Comparison of ENCODE assay signal across 8 mouse cellular contexts in genomic region chr1:39086273-39086672, GRCm38 (mm10).
A peak's percentile ranks its signal among the peaks of the same experiment; 100 is the strongest.
DNase-seq lines count a peak whose midpoint lies in the region.

No protein-coding gene starts in this region.

- DNase-seq in adrenal gland, adult 2 months, result peak; percentile 35
- no peak for DNase-seq in adrenal gland, postnatal 4 days (ENCODE audit: low spot score in 2 of 2)
- peak; percentile 56 to 63 for DNase-seq in left cerebral cortex, adult 18-20 months (ENCODE audit: low spot score in 2 of 2)
- no peak for DNase-seq in left cerebral cortex, adult 11 months (ENCODE audit: low spot score)
- DNase-seq in frontal cortex, adult 2 months (ENCODE audit: extremely low spot score in 1 of 2, low spot score in 1 of 2), result peak; percentile 56 to 58
- peak; percentile 48 for DNase-seq in lung, postnatal 14 days
- no peak for DNase-seq in spleen, postnatal 36 days (ENCODE audit: low spot score in 2 of 2)
- DNase-seq in liver, result no peak

Comparison
In these comparisons a context has a peak if more than half of its experiments do, and no peak if none do; other contexts are left out.
1. DNase-seq: peak in adrenal gland, adult 2 months (single experiment), left cerebral cortex, adult 18-20 months (2 of 2), frontal cortex, adult 2 months (2 of 2) and lung, postnatal 14 days (single experiment); none in adrenal gland, postnatal 4 days (0 of 2), left cerebral cortex, adult 11 months (single experiment), spleen, postnatal 36 days (0 of 2) and liver (single experiment).